Mouse (Mus musculus) spleen, adult 2 months (tissue): ENCODE measurements at regions not wholly inside any gene's neighbourhood (a gene's known extent, or its start where the extent isn't known, plus 50 kb on each side); places are given as distances from the start of the nearest gene placed in this dataset.

Experiments
- CTCF ChIP-seq: fragments of 200-500 bp; IDR thresholded peaks from 2 replicates; pipeline ENCODE4 v1.5.1; 2011; ENCODE audit warnings: mild to moderate bottlenecking, inconsistent platforms; ENCODE audit not compliant: insufficient read depth, insufficient read length, insufficient replicate concordance; ENCODE audit errors: extremely low read depth
- POLR2A ChIP-seq: fragments of 200-500 bp; IDR thresholded peaks from 2 replicates; pipeline ENCODE4 v1.6.1; 2011; ENCODE audit warnings: low read depth, low read length, inconsistent platforms

GRCm38 (mm10) chr7:58436888-58437625, 218.9 kb upstream of the Atp10a start:
- no peak for TF ChIP-seq CTCF
- no peak for TF ChIP-seq POLR2A
